Mouse (Mus musculus): ENCODE data around the gene Mia3.
"Not testable (repeated sequence)": the region's sequence is repeated elsewhere in the genome, so short reads cannot be mapped to it uniquely, and the experiment has no call there.

The Mia3 gene

GRCm38 (mm10) chr1:183344886-183345816 is 24.2 kb downstream of the Mia3 start:
- peak; percentile 90 to 95 for DNase-seq (ENCODE audit: inconsistent age in 2 of 2, low spot score in 1 of 2)

- not testable (repeated sequence) for DNase-seq (ENCODE audit: inconsistent age in 2 of 2, low spot score in 1 of 2)
Observed at GRCm38 (mm10) chr1:183342902-183343301, 26.5 kb downstream of the Mia3 start.

GRCm38 (mm10) chr1:183327171-183327570 is 42.2 kb downstream of the Mia3 start:
- peak in 1 of 2 experiments; percentile 70 for DNase-seq (ENCODE audit: inconsistent age in 2 of 2, low spot score in 1 of 2)

- DNase-seq (ENCODE audit: inconsistent age in 2 of 2, low spot score in 1 of 2), result no peak
Observed at GRCm38 (mm10) chr1:183324433-183324832, 44.9 kb downstream of the Mia3 start.

- no peak for DNase-seq (ENCODE audit: inconsistent age in 2 of 2, low spot score in 1 of 2)
Observed at GRCm38 (mm10) chr1:183323923-183324322, 45.4 kb downstream of the Mia3 start.

- DNase-seq (ENCODE audit: inconsistent age in 2 of 2, low spot score in 1 of 2), result not testable (repeated sequence)
Observed at GRCm38 (mm10) chr1:183322496-183322895, 46.9 kb downstream of the Mia3 start.

- DNase-seq (ENCODE audit: inconsistent age in 2 of 2, low spot score in 1 of 2), result no peak
Observed at GRCm38 (mm10) chr1:183320708-183321107, 48.6 kb downstream of the Mia3 start.

GRCm38 (mm10) chr1:183315783-183316182 is 53.6 kb downstream of the Mia3 start:
- DNase-seq (ENCODE audit: inconsistent age in 2 of 2, low spot score in 1 of 2), result no peak

- DNase-seq (ENCODE audit: inconsistent age in 2 of 2, low spot score in 1 of 2), result no peak
Observed at GRCm38 (mm10) chr1:183312076-183312475, 57.3 kb downstream of the Mia3 start.

GRCm38 (mm10) chr1:183309601-183310000 is 59.8 kb downstream of the Mia3 start:
- DNase-seq (ENCODE audit: inconsistent age in 2 of 2, low spot score in 1 of 2), result not testable (repeated sequence)

- DNase-seq (ENCODE audit: inconsistent age in 2 of 2, low spot score in 1 of 2), result no peak
Observed at GRCm38 (mm10) chr1:183308476-183308875, 60.9 kb downstream of the Mia3 start.

- no peak for DNase-seq (ENCODE audit: inconsistent age in 2 of 2, low spot score in 1 of 2)
Observed at GRCm38 (mm10) chr1:183307555-183307954, 61.8 kb downstream of the Mia3 start.

GRCm38 (mm10) chr1:183299161-183299560 is 70.2 kb downstream of the Mia3 start:
- DNase-seq (ENCODE audit: inconsistent age in 2 of 2, low spot score in 1 of 2), result peak; percentile 91 to 100

GRCm38 (mm10) chr1:183297886-183298489 is 71.4 kb downstream of the Mia3 start:
- peak; percentile 50 to 79 for DNase-seq (ENCODE audit: inconsistent age in 2 of 2, low spot score in 1 of 2)

- DNase-seq (ENCODE audit: inconsistent age in 2 of 2, low spot score in 1 of 2), result no peak
Observed at GRCm38 (mm10) chr1:183297473-183297885, 71.9 kb downstream of the Mia3 start.

- DNase-seq (ENCODE audit: inconsistent age in 2 of 2, low spot score in 1 of 2), result peak; percentile 96 to 99
Observed at GRCm38 (mm10) chr1:183296877-183297383, 72.4 kb downstream of the Mia3 start, which contains the start of gene Brox. Gene Brox (minus strand): TSS chr1:183297269.

- no peak for DNase-seq (ENCODE audit: inconsistent age in 2 of 2, low spot score in 1 of 2)
Observed at GRCm38 (mm10) chr1:183296465-183296864, 72.9 kb downstream of the Mia3 start, which contains the start of gene Aida. Gene Aida (plus strand): TSS chr1:183296590.

GRCm38 (mm10) chr1:183289576-183289975 is 79.8 kb downstream of the Mia3 start:
- no peak for DNase-seq (ENCODE audit: inconsistent age in 2 of 2, low spot score in 1 of 2)

- DNase-seq (ENCODE audit: inconsistent age in 2 of 2, low spot score in 1 of 2), result no peak
Observed at GRCm38 (mm10) chr1:183288351-183288750, 81.0 kb downstream of the Mia3 start.
